Mouse (Mus musculus) heart, embryonic 14.5 days (tissue): ENCODE measurements around the gene Srrm1. TPM values are rescaled to one million over a fixed set of nuclear protein-coding genes. Genes with fewer than 3 reads are reported as not detected.

Experiments used
- ATAC-seq: fragments of 200-750 bp; cut with Nextera tagmentation; 2 replicates; pipeline ENCODE4 v1.8.0; 2017; ENCODE audit warnings: low read depth, moderate TSS enrichment; ENCODE audit not compliant: insufficient number of reproducible peaks, insufficient read depth, low FRiP score
- H3K27ac ChIP-seq, 2 experiments: fragments of 200-500 bp in 1 of 2; fragments of 300-500 bp in 1 of 2; sonication (generic) in 1 of 2; replicated peaks in 1 of 2; 2 replicates each; pipeline ENCODE4 v1.5.1; 2012 to 2014; ENCODE audit warnings: low read depth in 2 of 2, low read length in 2 of 2, control low read depth in 1 of 2, mild to moderate bottlenecking in 1 of 2, mixed read lengths in 1 of 2; ENCODE audit not compliant: control insufficient read depth in 1 of 2, insufficient read depth in 1 of 2
- H3K27me3 ChIP-seq: fragments of 300-500 bp; sonication (generic); 2 replicates; pipeline ENCODE4 v1.6.1; 2014; ENCODE audit warnings: mild to moderate bottlenecking, low read length, control low read depth; ENCODE audit not compliant: control insufficient read depth, insufficient read depth
- H3K36me3 ChIP-seq: fragments of 300-500 bp; sonication (generic); 2 replicates; pipeline ENCODE4 v1.6.1; 2014; ENCODE audit warnings: mild to moderate bottlenecking, control low read depth, low read length, mixed read lengths; ENCODE audit not compliant: control insufficient read depth, insufficient read depth
- H3K4me1 ChIP-seq, 2 experiments: fragments of 200-500 bp in 1 of 2; fragments of 300-500 bp in 1 of 2; sonication (generic) in 1 of 2; 2 replicates each; pipeline ENCODE4 v1.6.1; 2012 to 2014; ENCODE audit warnings: low read length in 2 of 2, control low read depth in 1 of 2, mixed read lengths in 1 of 2; ENCODE audit not compliant: control insufficient read depth in 2 of 2, insufficient read depth in 2 of 2
- H3K4me2 ChIP-seq: fragments of 300-500 bp; sonication (generic); 2 replicates; pipeline ENCODE4 v1.6.1; 2014; ENCODE audit warnings: mild to moderate bottlenecking, low read length
- H3K4me3 ChIP-seq, 2 experiments: fragments of 200-500 bp in 1 of 2; fragments of 300-500 bp in 1 of 2; sonication (generic) in 1 of 2; 2 replicates each; pipeline ENCODE4 v1.5.1; 2012 to 2014; ENCODE audit warnings: low read length in 2 of 2, mild to moderate bottlenecking in 2 of 2, control low read depth in 1 of 2, low read depth in 1 of 2, moderate library complexity in 1 of 2; ENCODE audit not compliant: control insufficient read depth in 1 of 2, insufficient read depth in 1 of 2
- H3K9ac ChIP-seq: fragments of 300-500 bp; sonication (generic); 2 replicates; pipeline ENCODE4 v1.6.1; 2014; ENCODE audit warnings: mild to moderate bottlenecking, low read length
- H3K9me3 ChIP-seq: fragments of 300-500 bp; sonication (generic); 2 replicates; pipeline ENCODE4 v1.6.1; 2016; ENCODE audit warnings: low read length, control low read depth; ENCODE audit not compliant: control insufficient read depth
- WGBS: fragments of 180-500 bp; shearing (Covaris S2); extraction: QIAGEN DNeasy Blood & Tissue Kit; methylation state at CpG from one replicate; pipeline ENCODE4 v1.1.7; 2014; 5-methylcytosine and 5-hydroxymethylcytosine counted together
- polyA plus RNA-seq: library from polyadenylated mRNA; unstranded; fragments of >200 nt; fragmentation: Nextera tagmentation; extraction: Ambion mirVana; gene quantifications from 2 replicates; pipeline ENCODE4 v1.2.1, GENCODE M21; 2014

Srrm1 gene
- polyA plus RNA-seq, 1 experiment from 2014 or later: 120 TPM

DNA sequence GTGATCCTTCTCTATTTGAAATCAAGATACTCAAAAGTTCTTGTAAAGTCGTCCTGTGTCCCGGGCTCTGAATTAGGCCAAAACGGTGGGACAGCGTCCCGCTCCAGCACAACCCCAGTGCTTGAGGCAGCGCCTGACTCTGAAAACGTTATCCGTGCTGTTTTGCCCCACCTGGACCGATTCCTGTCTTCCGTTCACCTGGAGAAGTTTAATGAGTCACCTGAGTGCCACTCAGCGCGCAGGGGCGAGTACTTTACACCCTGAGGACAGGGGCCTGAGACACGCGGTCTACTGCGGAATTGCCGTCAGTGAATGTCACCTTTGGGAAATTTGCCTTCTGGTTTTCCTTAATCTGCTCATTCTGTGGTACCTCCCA is 79.8 kb downstream of the Srrm1 start:
- peak overlapping the region; percentile 21 to 37 for H3K4me3 ChIP-seq
- peak overlapping the region; percentile 59 to 69 for H3K27ac ChIP-seq
- ATAC-seq: no peak
- H3K27me3 ChIP-seq: no peaks in the 10 kb centered on the region
- H3K9ac ChIP-seq: peak overlapping the region; percentile 62
- WGBS: 4% methylated on average over 17 of the region's 17 CpGs
- H3K4me2 ChIP-seq: peak overlapping the region; percentile 64
- no peaks in the 10 kb centered on the region for H3K9me3 ChIP-seq
- peaks cover 15% of the 10 kb centered on the region for H3K36me3 ChIP-seq
- peaks cover 14 to 30% of the 10 kb centered on the region in 2 experiments for H3K4me1 ChIP-seq

DNA sequence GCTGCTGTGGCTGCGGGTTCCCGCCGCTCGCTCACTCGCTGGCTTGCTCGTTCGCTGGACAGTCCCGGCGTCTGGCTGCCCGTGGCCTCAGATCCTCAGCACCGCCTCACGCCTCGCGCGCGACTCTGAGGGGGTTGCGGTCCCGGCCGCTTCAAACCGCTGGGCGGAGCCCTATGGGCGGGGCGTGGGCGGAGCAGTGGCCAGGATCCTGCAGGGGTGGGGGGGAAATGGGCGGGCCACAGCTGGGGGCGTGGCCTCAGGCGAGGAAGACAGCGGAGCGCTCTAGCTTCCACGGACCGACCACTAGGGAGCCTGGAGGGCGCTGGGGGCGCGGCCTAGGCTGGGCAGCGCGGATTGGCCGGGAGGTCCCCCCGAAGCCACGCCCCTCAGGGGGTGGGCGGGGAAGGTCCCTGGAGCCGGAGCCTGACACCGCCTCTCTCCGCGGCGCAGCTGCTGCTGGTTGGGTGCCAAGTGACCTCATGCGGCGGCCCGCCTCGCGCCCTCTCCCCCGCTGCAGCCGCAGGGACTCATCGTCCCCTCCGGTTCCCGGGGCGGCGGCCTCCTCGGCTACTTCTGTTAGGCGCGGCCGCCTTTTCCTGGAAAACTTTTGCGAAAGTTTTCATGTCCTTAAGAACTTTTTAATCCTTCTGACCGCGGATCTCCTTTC is 80.3 kb downstream of the Srrm1 start, which contains the start of gene Clic4:
Gene Clic4, minus strand, starts transcription at position 175 of the 667 bp plus-strand sequence.
- under 1% methylated on average over 43 of the region's 64 CpGs for WGBS
- peak within 1 kb of the TSS; percentile 97 for H3K9ac ChIP-seq
- H3K27ac ChIP-seq: peak within 1 kb of the TSS; percentile 92 to 99
- H3K4me1 ChIP-seq: peaks cover 14 to 35% of the 10 kb centered on the region in 2 experiments
- peak; percentile 99 for ATAC-seq
- H3K4me3 ChIP-seq: peak within 1 kb of the TSS; percentile 72 to 95
- H3K9me3 ChIP-seq: no peaks in the 10 kb centered on the region
- peak within 1 kb of the TSS; percentile 83 for H3K4me2 ChIP-seq
- H3K27me3 ChIP-seq: no peaks in the 10 kb centered on the region
- H3K36me3 ChIP-seq: peaks cover 15% of the 10 kb centered on the region

DNA sequence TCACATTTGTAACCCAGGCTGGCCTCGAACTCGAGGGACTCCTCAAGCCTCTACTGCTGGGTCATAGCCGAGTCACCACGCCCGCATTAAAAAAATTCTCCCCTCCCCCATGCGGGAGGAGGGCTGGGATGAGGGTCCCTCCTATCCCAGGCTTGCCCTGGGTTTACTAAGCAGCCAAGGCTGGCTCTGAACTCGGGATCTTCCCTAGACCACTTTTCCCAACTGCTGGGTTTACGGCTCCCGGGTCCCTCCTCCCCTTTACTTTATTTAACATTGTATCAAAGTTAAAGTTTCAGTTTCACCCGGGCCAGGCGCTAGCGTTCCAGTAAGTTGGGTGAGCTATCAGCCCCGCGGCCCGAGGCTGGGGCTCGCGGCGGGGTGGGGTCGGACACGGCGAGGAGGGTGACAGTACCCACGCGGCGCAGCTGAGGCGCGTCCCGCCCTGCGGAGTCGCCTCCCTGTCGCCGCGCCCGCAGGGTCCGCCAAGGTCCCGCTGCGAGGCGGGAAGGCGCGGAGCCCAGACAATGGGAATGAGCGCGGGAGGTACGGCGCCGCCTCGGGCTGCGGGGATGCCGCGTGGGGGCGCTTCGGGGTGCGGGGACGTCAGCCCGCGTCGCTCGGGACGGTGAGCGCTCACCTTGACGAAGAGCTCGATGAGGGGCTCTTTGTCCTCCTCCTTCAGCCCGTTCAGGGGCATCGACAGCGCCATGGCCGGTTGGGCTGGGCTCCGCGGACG is 81.1 kb downstream of the Srrm1 start:
- H3K4me3 ChIP-seq: peak overlapping the region; percentile 72 to 95
- H3K36me3 ChIP-seq: peaks cover 15% of the 10 kb centered on the region
- H3K27me3 ChIP-seq: no peaks in the 10 kb centered on the region
- peak; percentile 37 for ATAC-seq
- H3K9ac ChIP-seq: peak overlapping the region; percentile 97
- under 1% methylated on average over 67 of the region's 67 CpGs for WGBS
- peak overlapping the region; percentile 92 to 99 for H3K27ac ChIP-seq
- peak overlapping the region; percentile 83 for H3K4me2 ChIP-seq
- H3K4me1 ChIP-seq: peaks cover 17 to 43% of the 10 kb centered on the region in 2 experiments
- H3K9me3 ChIP-seq: no peaks in the 10 kb centered on the region

DNA sequence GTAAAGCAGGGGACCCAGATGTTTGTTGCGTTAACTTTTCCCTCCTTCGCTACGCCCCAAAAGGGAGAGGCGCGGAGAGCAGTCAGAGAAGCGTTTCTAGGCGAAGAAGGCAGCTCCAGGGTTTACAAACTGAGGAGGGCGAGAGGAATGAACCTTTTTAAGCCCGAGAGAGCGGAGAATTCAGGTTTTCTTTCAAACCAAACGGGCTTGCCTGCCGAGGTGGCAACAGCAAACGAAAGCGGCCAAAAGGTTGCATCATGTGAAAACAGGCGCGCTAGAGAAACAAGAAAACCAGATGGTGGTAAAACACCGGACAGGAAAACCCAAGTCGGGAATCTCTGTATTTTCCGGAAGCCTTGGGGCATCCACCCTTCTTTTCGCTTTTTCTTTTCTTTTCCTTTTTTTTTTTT is 81.7 kb downstream of the Srrm1 start:
- Histone ChIP-seq H3K4me2 (peak overlapping the region; percentile 83), H3K27ac (peak overlapping the region; percentile 92 to 99), H3K9ac (peak overlapping the region; percentile 97), H3K27me3 (no peaks in the 10 kb centered on the region), H3K4me3 (peak overlapping the region; percentile 72 to 95), H3K4me1 (peaks cover 18 to 49% of the 10 kb centered on the region in 2 experiments), H3K36me3 (peaks cover 15% of the 10 kb centered on the region), H3K9me3 (no peaks in the 10 kb centered on the region)
- no peak for ATAC-seq
- under 1% methylated on average over 20 of the region's 20 CpGs for WGBS

Other genes with a start within 250 kb of the Srrm1 start
- 0.08 and 0.09 TPM in 2 replicates for gene Runx3, start 232.7 kb downstream of the Srrm1 start, polyA plus RNA-seq
- gene Clic4, start 80.5 kb downstream of the Srrm1 start, polyA plus RNA-seq: 181 and 194 TPM in 2 replicates
- gene Ncmap, start 44.9 kb upstream of the Srrm1 start, polyA plus RNA-seq: 0.22 and 0.41 TPM in 2 replicates
- gene Rcan3, start 80.5 kb upstream of the Srrm1 start, polyA plus RNA-seq: 9.2 and 10.8 TPM in 2 replicates
- gene Stpg1, start 141.5 kb upstream of the Srrm1 start, polyA plus RNA-seq: 0.15 and 0.70 TPM in 2 replicates
- gene Nipal3, start 141.7 kb upstream of the Srrm1 start, polyA plus RNA-seq: 4.0 and 4.5 TPM in 2 replicates
- 5.1 and 5.8 TPM in 2 replicates for gene Grhl3, start 220.3 kb upstream of the Srrm1 start, polyA plus RNA-seq